Mouse (Mus musculus) midbrain, embryonic 14.5 days (tissue): Measurements from ENCODE around the gene Ubald1. TPM values are rescaled to one million over a fixed set of nuclear protein-coding genes. Genes with fewer than 3 reads are reported as not detected.

Source experiments
- ATAC-seq: fragments of 200-750 bp; cut with Nextera tagmentation; 2 replicates; pipeline ENCODE4 v1.8.0; 2017; ENCODE audit warnings: moderate number of reproducible peaks, moderate library complexity; ENCODE audit not compliant: low FRiP score, low TSS enrichment
- DNase-seq: peaks from one replicate; pipeline ENCODE4 v3.0.0-alpha.2; 2015
- H3K27ac ChIP-seq: fragments of 300-500 bp; sonication (generic); replicated peaks from 2 replicates; pipeline ENCODE4 v1.5.1; 2014; ENCODE audit warnings: mild to moderate bottlenecking, low read depth, low read length, moderate library complexity
- H3K27me3 ChIP-seq: fragments of 300-500 bp; sonication (generic); 2 replicates; pipeline ENCODE4 v1.6.1; 2014; ENCODE audit warnings: low read length, control low read depth, mixed read lengths; ENCODE audit not compliant: control insufficient read depth, insufficient read depth
- H3K36me3 ChIP-seq: fragments of 300-500 bp; sonication (generic); 2 replicates; pipeline ENCODE4 v1.6.1; 2014; ENCODE audit warnings: low read length, control low read depth; ENCODE audit not compliant: control insufficient read depth, insufficient read depth
- H3K4me1 ChIP-seq: fragments of 300-500 bp; sonication (generic); 2 replicates; pipeline ENCODE4 v1.6.1; 2014; ENCODE audit warnings: mild to moderate bottlenecking, antibody characterized with exemption, low read length, control low read depth; ENCODE audit not compliant: control insufficient read depth, insufficient read depth
- H3K4me2 ChIP-seq: fragments of 300-500 bp; sonication (generic); 2 replicates; pipeline ENCODE4 v1.6.1; 2014; ENCODE audit warnings: mild to moderate bottlenecking, low read length, moderate library complexity
- H3K4me3 ChIP-seq: fragments of 300-500 bp; sonication (generic); replicated peaks from 2 replicates; pipeline ENCODE4 v1.5.1; 2014; ENCODE audit warnings: low read depth, low read length
- H3K9ac ChIP-seq: fragments of 300-500 bp; sonication (generic); replicated peaks from 2 replicates; pipeline ENCODE4 v1.6.1; 2014; ENCODE audit warnings: mild to moderate bottlenecking, low read length, moderate library complexity
- H3K9me3 ChIP-seq: fragments of 300-500 bp; sonication (generic); 2 replicates; pipeline ENCODE4 v1.6.1; 2016; ENCODE audit warnings: low read length, control low read depth, mixed read lengths; ENCODE audit not compliant: control insufficient read depth
- WGBS: fragments of 180-500 bp; shearing (Covaris S2); extraction: QIAGEN DNeasy Blood & Tissue Kit; methylation state at CpG from one replicate; pipeline ENCODE4 v1.1.7; 2014; 5-methylcytosine and 5-hydroxymethylcytosine counted together
- polyA plus RNA-seq: library from polyadenylated mRNA; unstranded; fragments of >200 nt; fragmentation: Nextera tagmentation; extraction: Ambion mirVana; gene quantifications from 2 replicates; pipeline ENCODE4 v1.2.1, GENCODE M21; 2014

Gene Ubald1
- polyA plus RNA-seq, 1 experiment from 2014 or later = 49.4 TPM

DNA sequence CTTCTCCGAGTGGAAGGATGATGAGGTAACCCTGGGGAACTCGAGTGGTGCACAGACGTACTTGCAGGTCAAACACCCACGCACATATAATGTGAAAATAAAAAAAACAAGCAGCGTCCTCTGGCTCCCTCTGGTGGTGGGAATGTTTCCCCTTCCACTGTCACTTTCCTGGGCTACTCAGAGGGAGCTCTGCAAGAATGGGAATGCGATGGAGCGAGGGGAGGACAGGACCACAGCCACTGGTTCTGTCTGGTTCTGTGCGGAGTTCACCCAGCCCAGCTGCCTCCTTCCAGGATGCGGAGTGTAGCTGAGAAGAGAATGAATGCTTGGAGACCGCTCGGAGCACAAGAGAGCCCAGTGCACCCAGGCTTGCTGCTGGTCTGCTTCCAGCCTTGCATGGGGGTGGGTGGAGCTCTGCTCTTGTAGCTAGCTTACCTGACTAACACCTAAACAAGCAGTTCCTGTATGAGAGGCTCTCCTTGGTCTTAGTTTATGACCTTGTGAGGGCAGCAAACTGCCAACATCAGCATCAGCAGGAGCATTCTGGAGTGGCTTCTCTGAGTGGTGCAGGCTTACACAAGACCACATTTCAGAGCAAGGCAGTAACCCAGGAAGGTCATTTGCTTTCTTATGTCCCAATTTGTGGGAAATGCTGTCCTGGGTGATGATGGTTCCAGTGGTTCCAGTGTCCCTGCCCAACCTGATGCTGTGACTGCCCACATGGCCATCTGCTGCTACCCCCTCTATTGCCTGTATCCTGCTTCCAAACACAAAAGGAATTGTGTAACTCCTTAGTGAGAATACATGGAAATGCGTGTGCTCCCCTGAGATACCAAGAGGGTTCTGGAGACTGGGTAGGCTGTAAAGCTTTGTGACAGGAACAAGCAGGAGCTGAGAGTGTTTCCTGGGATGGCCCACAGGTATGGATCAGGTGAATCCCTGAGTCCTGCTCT lies 33.9 kb upstream of the Ubald1 start:
- H3K4me2 ChIP-seq = no peak overlapping the region
- DNase-seq (peak; percentile 88), ATAC-seq (peak; percentile 50; the same call in 1 of the 2 replicates)
- H3K27me3 ChIP-seq = no peaks in the 10 kb centered on the region
- H3K27ac ChIP-seq = 0 out of 2 replicates have a peak overlapping the region, but pooled peaks have one; percentile 1
- WGBS = 34% methylated on average over 12 of the region's 12 CpGs
- no peaks in the 10 kb centered on the region for H3K4me1 ChIP-seq
- no peak overlapping the region for H3K4me3 ChIP-seq
- no peaks in the 10 kb centered on the region for H3K9me3 ChIP-seq
- H3K9ac ChIP-seq = no peak overlapping the region
- H3K36me3 ChIP-seq = peaks cover 76% of the 10 kb centered on the region

- ATAC-seq = no peak
- Histone ChIP-seq H3K9ac (no peak overlapping the region), H3K4me3 (no peak overlapping the region), H3K36me3 (peaks cover 69% of the 10 kb centered on the region), H3K27ac (peak overlapping the region; percentile 1; the same call in 1 of the 2 replicates), H3K4me2 (no peak overlapping the region), H3K27me3 (no peaks in the 10 kb centered on the region), H3K9me3 (no peaks in the 10 kb centered on the region), H3K4me1 (no peaks in the 10 kb centered on the region)
- DNase-seq = no peak
- WGBS = 79% methylated on average over 11 of the region's 11 CpGs
Observed at GRCm38 (mm10) chr16:4912907-4913782, 33.0 kb upstream of the Ubald1 start.

- WGBS = 79% methylated on average over 10 of the region's 10 CpGs
- Histone ChIP-seq H3K4me1 (no peaks in the 10 kb centered on the region), H3K36me3 (peaks cover 69% of the 10 kb centered on the region), H3K27me3 (no peaks in the 10 kb centered on the region), H3K9ac (no peak overlapping the region), H3K4me3 (no peak overlapping the region), H3K9me3 (no peaks in the 10 kb centered on the region), H3K4me2 (no peak overlapping the region), H3K27ac (no peak overlapping the region)
- DNase-seq (no peak), ATAC-seq (no peak)
Observed at GRCm38 (mm10) chr16:4912074-4912648, 32.0 kb upstream of the Ubald1 start.

- Histone ChIP-seq H3K27me3 (no peaks in the 10 kb centered on the region), H3K27ac (no peak overlapping the region), H3K9ac (no peak overlapping the region), H3K4me3 (no peak overlapping the region), H3K9me3 (no peaks in the 10 kb centered on the region), H3K4me2 (no peak overlapping the region), H3K36me3 (peaks cover 57% of the 10 kb centered on the region), H3K4me1 (no peaks in the 10 kb centered on the region)
- ATAC-seq (no peak), DNase-seq (no peak)
- WGBS = 96% methylated on average over 8 of the region's 8 CpGs
Observed at GRCm38 (mm10) chr16:4910758-4911157, 30.6 kb upstream of the Ubald1 start.

DNA sequence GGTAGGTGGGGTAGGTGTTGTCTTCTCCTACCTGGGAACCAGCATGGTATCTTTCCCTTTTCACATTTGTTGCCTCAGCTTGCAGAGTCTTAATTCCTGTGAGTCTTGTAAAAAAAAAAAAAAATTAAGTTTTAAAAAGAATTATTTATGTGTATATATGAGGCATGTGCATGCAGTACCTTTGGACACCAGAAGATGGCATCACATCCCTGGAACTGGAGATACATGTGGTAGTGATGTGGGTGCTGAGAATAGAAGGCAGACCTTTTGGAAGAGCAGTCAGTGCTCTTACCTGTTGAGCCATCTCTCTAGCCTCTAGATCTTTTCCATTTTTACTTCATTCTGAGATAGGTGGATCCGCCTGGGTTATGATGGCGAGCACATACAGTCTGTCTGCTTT lies 29.6 kb upstream of the Ubald1 start:
- 95% methylated on average over 2 of the region's 2 CpGs for WGBS
- H3K27me3 ChIP-seq = no peaks in the 10 kb centered on the region
- H3K27ac ChIP-seq = no peak overlapping the region
- H3K9ac ChIP-seq = no peak overlapping the region
- no peak overlapping the region for H3K4me3 ChIP-seq
- H3K4me1 ChIP-seq = no peaks in the 10 kb centered on the region
- peaks cover 49% of the 10 kb centered on the region for H3K36me3 ChIP-seq
- H3K4me2 ChIP-seq = no peak overlapping the region
- DNase-seq (no peak), ATAC-seq (no peak)
- no peaks in the 10 kb centered on the region for H3K9me3 ChIP-seq

DNA sequence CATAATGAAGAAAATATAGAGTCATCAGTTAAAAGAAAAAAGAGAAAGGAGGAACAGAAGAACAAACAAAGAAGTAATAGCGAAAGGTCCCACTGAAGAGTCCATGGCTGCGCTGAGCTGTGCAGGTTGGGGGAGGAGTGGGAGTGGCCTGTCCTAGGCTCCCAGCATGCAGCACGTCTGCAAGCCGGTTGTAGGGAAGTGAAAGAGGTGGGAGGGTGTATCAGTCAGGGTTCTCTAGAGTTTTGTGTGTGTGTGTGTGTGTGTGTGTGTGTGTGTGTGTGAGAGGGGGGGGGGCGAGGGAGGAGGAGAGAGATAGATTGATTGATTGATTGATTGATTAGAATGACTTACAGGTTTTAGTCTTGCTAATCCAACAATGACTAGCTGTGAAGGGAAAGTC lies 27.9 kb upstream of the Ubald1 start:
- H3K4me3 ChIP-seq = no peak overlapping the region
- no peaks in the 10 kb centered on the region for H3K27me3 ChIP-seq
- no peak overlapping the region for H3K4me2 ChIP-seq
- H3K4me1 ChIP-seq = no peaks in the 10 kb centered on the region
- peaks cover 40% of the 10 kb centered on the region for H3K36me3 ChIP-seq
- H3K9me3 ChIP-seq = no peaks in the 10 kb centered on the region
- no peak overlapping the region for H3K27ac ChIP-seq
- DNase-seq (no peak), ATAC-seq (no peak)
- no peak overlapping the region for H3K9ac ChIP-seq
- WGBS = 45% methylated on average over 4 of the region's 5 CpGs

GRCm38 (mm10) chr16:4907386-4907785 lies 27.3 kb upstream of the Ubald1 start:
- no peak overlapping the region for H3K9ac ChIP-seq
- H3K36me3 ChIP-seq = peaks cover 37% of the 10 kb centered on the region
- H3K4me1 ChIP-seq = no peaks in the 10 kb centered on the region
- 81% methylated on average over 2 of the region's 2 CpGs for WGBS
- ATAC-seq = no peak
- no peak for DNase-seq
- no peak overlapping the region for H3K4me3 ChIP-seq
- H3K27me3 ChIP-seq = no peaks in the 10 kb centered on the region
- no peak overlapping the region for H3K27ac ChIP-seq
- H3K9me3 ChIP-seq = no peaks in the 10 kb centered on the region
- no peak overlapping the region for H3K4me2 ChIP-seq

DNA sequence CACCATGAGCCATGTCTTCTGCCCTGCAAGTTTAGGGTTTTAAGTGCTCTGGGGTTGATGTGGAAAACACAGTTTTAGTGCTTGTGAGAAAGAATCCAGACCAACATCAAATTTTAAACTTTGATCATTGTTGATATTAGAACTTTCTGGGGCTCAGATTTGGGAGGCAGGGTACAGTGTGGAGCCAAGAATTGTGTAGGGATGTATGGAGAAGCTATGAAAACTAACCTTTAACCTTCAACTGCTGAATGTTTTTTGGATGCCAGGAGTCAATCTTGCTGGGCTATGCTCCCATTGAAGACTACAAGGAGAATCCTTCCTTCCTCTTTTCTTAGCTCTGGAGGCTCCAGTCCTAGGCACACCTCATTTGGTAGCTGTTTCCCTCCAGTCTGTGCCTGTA lies 26.4 kb upstream of the Ubald1 start:
- no peak for ATAC-seq
- H3K4me3 ChIP-seq = no peak overlapping the region

More for the DNA sequence above, 26.4 kb upstream of the Ubald1 start:
- Histone ChIP-seq H3K27ac (no peak overlapping the region), H3K4me1 (no peaks in the 10 kb centered on the region), H3K4me2 (no peak overlapping the region), H3K9me3 (no peaks in the 10 kb centered on the region), H3K9ac (no peak overlapping the region), H3K27me3 (no peaks in the 10 kb centered on the region), H3K36me3 (peaks cover 30% of the 10 kb centered on the region)
- no peak for DNase-seq
